Mouse (Mus musculus) WW6 (cell line): ENCODE data around the gene Txnrd3.

Experiments used
- DNase-seq: peaks from one replicate; pipeline ENCODE4 v3.0.0-alpha.2; 2013; ENCODE audit warnings: low read depth, low spot score

The Txnrd3 gene

GRCm38 (mm10) chr6:89655011-89655410 is 11.2 kb downstream of the Txnrd3 start:
- no peak for DNase-seq

DNA sequence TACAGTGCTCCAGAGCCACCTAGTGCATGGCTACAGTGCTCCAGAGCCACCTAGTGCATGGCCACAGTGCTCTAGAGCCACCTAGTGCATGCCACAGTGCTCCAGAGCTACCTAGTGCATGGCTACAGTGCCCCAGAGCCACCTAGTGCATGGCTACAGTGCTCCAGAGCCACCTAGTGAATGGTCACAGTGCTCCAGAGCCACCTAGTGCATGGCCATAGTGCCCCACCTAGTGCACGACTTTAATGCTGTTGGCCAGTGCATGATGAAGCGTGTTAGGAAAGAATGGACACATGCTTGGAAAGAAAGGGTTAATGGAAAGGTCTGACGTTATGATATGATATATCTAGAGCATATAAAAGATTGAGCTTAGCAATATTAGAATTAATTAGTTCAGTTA is 14.6 kb downstream of the Txnrd3 start:
- no peak for DNase-seq

- no peak for DNase-seq
Observed at GRCm38 (mm10) chr6:89658931-89659330, 15.1 kb downstream of the Txnrd3 start.

GRCm38 (mm10) chr6:89659692-89660423 is 16.1 kb downstream of the Txnrd3 start:
- no peak for DNase-seq

DNA sequence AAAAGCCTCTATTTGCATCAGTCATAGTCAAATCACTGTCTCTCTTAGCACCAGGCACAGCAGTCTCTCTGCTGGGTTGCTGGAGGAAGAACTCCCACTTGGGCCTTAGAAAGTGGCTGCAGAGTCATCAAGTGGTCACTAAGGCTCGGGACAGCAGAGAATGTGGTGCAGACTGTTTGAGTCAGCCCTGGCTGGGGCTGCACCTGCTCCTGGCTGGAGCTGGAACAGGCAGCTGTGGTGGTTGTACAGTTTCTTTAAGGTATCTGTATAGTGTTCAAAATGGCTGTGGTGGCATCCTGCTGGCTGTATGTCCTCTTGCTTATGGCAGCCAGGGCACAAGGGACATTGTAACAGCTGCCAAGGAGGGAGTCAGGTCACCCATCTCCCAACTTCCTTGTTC is 16.7 kb downstream of the Txnrd3 start:
- no peak for DNase-seq

DNA sequence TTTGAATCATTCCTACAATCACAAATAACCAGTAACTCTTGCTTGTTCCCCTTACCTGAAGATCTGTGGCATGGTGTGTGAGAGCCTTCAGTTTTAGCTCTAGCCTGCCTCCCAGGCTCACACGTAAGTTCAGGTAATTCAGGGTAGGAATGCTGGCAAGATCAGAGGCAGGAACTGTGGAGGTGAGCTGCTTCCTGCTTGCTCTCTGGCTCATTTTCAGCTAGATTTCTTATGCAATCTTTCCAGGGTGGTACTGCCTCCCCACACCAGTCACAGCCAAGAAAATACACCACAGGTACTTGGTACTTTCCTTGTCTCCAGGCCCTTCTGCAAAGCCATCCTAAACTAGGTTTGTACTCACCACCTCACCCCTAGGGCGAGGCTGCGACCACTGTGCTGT is 18.7 kb downstream of the Txnrd3 start:
- no peak for DNase-seq

GRCm38 (mm10) chr6:89665155-89665554 is 21.4 kb downstream of the Txnrd3 start:
- no peak for DNase-seq

GRCm38 (mm10) chr6:89665667-89666066 is 21.9 kb downstream of the Txnrd3 start:
- no peak for DNase-seq

GRCm38 (mm10) chr6:89666976-89667375 is 23.2 kb downstream of the Txnrd3 start:
- no peak for DNase-seq

DNA sequence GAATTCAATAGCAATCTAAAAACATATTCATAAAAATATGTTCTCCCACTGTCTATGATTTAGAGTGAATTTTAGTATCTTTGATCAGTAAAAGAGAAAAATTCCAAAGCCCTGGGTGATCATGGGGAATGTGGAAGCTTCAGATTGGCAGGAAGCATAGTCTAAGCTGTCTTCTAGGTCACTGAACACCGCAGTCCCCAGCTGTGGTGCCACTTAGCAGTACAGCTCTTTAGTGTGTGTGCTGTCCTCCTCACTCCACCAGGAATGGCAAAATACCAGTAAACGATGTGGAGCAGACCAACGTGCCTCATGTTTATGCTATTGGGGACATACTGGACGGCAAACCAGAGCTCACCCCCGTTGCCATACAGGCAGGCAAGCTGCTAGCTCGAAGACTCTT is 25.8 kb downstream of the Txnrd3 start:
- no peak for DNase-seq

- no peak for DNase-seq
Observed at GRCm38 (mm10) chr6:89671431-89671830, 27.6 kb downstream of the Txnrd3 start.

DNA sequence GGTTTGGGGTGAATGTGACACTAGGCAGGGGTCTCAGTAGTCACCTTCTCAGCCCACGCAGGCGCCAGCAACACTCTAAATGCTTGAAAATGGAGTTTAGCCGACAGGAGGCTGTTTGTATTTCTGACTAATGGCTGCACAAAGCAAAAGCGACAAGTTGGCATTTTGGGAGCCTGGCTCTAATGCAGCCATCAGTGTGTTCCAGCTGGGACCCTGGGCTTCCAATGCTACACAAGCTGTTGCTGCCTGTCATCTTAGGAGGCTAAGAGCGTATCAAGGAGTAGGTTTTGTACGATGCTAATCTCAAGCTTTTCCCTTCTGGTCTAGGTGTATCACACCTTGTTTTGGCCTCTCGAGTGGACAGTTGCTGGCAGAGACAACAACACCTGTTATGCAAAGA is 28.9 kb downstream of the Txnrd3 start:
- no peak for DNase-seq

- no peak for DNase-seq
Observed at GRCm38 (mm10) chr6:89673135-89673780, 29.5 kb downstream of the Txnrd3 start.

GRCm38 (mm10) chr6:89678522-89678921 is 34.7 kb downstream of the Txnrd3 start:
- no peak for DNase-seq

GRCm38 (mm10) chr6:89679291-89679835 is 35.6 kb downstream of the Txnrd3 start:
- peak; percentile 33 for DNase-seq

- peak; percentile 58 for DNase-seq
Observed at GRCm38 (mm10) chr6:89680155-89680554, 36.4 kb downstream of the Txnrd3 start.

GRCm38 (mm10) chr6:89684231-89684630 is 40.4 kb downstream of the Txnrd3 start:
- no peak for DNase-seq

DNA sequence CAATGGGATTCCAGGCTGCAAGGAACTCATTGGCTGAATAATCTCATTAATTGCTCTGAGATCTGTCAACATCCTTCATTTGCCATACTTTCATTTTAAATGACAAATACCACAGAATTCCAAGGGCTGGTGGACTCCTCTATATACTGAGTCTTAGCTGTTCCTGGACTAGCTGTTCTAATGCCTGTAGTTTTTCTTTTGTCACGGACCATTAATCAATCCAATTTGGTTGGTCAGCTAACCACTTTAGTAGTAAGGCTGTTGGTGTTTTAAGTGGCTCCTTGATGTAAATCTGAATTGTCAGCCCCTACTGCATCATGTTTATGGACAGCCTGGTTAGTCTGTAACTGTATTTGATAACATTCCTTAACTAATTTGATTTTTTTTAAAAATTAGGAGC is 43.3 kb downstream of the Txnrd3 start:
- no peak for DNase-seq

GRCm38 (mm10) chr6:89706624-89707023 is 62.8 kb downstream of the Txnrd3 start:
- DNase-seq: no peak

GRCm38 (mm10) chr6:89707240-89707639 is 63.5 kb downstream of the Txnrd3 start, which contains the start of gene Vmn1r40:
TSS of gene Vmn1r40 (plus strand) at chr6:89707540.
- no peak for DNase-seq

GRCm38 (mm10) chr6:89718051-89718450 is 74.3 kb downstream of the Txnrd3 start:
- DNase-seq: no peak
